Mouse (Mus musculus) cerebellum, adult (tissue): ENCODE data around the gene Fabp7.

Experiments used
- ATAC-seq: cut with Nextera tagmentation; 2 replicates; pipeline ENCODE4 v1.9.2; 2017; ENCODE audit warnings: mild to moderate bottlenecking, moderate library complexity, mixed read lengths; ENCODE audit not compliant: insufficient number of reproducible peaks, low FRiP score, low TSS enrichment

The Fabp7 gene

GRCm38 (mm10) chr10:57784876-57785150 lies at the start of gene Fabp7:
Gene Fabp7, plus strand, starts transcription at chr10:57784881.
- 0 out of 2 replicates have a peak, but pooled peaks have one; percentile 15 for ATAC-seq

- no peak for ATAC-seq
These were observed 43.9 kb upstream of the Fabp7 start for GRCm38 (mm10) chr10:57740733-57741132.

GRCm38 (mm10) chr10:57741351-57741750 lies 43.3 kb upstream of the Fabp7 start:
- no peak for ATAC-seq

GRCm38 (mm10) chr10:57743045-57743444 lies 41.6 kb upstream of the Fabp7 start:
- ATAC-seq = no peak

GRCm38 (mm10) chr10:57743606-57744016 lies 41.1 kb upstream of the Fabp7 start:
- peak; percentile 63; the same call in 1 of the 2 replicates for ATAC-seq

- ATAC-seq = 0 out of 2 replicates have a peak, but pooled peaks have one; percentile 17
These were observed 40.4 kb upstream of the Fabp7 start for GRCm38 (mm10) chr10:57744128-57744765.

GRCm38 (mm10) chr10:57745452-57745851 lies 39.2 kb upstream of the Fabp7 start:
- no peak for ATAC-seq

- no peak for ATAC-seq
These were observed 37.6 kb upstream of the Fabp7 start for GRCm38 (mm10) chr10:57747127-57747526.

GRCm38 (mm10) chr10:57753343-57753742 lies 31.3 kb upstream of the Fabp7 start:
- no peak for ATAC-seq

GRCm38 (mm10) chr10:57755201-57755736 lies 29.4 kb upstream of the Fabp7 start:
- no peak for ATAC-seq

GRCm38 (mm10) chr10:57758999-57759398 lies 25.7 kb upstream of the Fabp7 start:
- ATAC-seq = no peak

- ATAC-seq = no peak
These were observed 24.0 kb upstream of the Fabp7 start for GRCm38 (mm10) chr10:57760694-57761093.

GRCm38 (mm10) chr10:57763044-57763443 lies 21.6 kb upstream of the Fabp7 start:
- no peak for ATAC-seq

- no peak for ATAC-seq
These were observed 1.2 kb upstream of the Fabp7 start for GRCm38 (mm10) chr10:57783289-57784130.

- peak; percentile 80; the same call in 1 of the 2 replicates for ATAC-seq
These were observed 378 bp upstream of the Fabp7 start for GRCm38 (mm10) chr10:57784131-57784875.

- ATAC-seq = no peak
These were observed 871 bp downstream of the Fabp7 start for GRCm38 (mm10) chr10:57785552-57785951.

GRCm38 (mm10) chr10:57792957-57793356 lies 8.3 kb downstream of the Fabp7 start:
- ATAC-seq = no peak

- no peak for ATAC-seq
These were observed 9.3 kb downstream of the Fabp7 start, which contains the start of gene Smpdl3a for GRCm38 (mm10) chr10:57794018-57794417. Gene Smpdl3a, plus strand, starts transcription at chr10:57794335.

GRCm38 (mm10) chr10:57794491-57795461 lies 10.1 kb downstream of the Fabp7 start:
- peak; percentile 69 for ATAC-seq
